Mouse (Mus musculus): Measurements from ENCODE around the gene Zfp263. TPM values are rescaled to one million over a fixed set of nuclear protein-coding genes. Genes with fewer than 3 reads are reported as not detected.

Zfp263 gene
- total RNA-seq, 2 experiments from 2014 or later, result 18.6 to 19.6 TPM

Other genes starting within 250 kb of the Zfp263 start
- gene Olfr161, start 153.1 kb upstream of the Zfp263 start, total RNA-seq (2021), result not detected
- not detected for gene Mefv, start 26.0 kb upstream of the Zfp263 start, total RNA-seq (2021)
- gene Olfr15, start 86.8 kb downstream of the Zfp263 start, total RNA-seq (2021), result not detected
- gene Zfp174, start 103.2 kb downstream of the Zfp263 start, total RNA-seq (2021), result 1 to 10 TPM; 4.3 to 4.7 TPM
- 10 to 100 TPM; 86.7 to 91.4 TPM for gene Naa60, start 128.3 kb downstream of the Zfp263 start, total RNA-seq (2021)
- gene Zfp597, start 140.5 kb downstream of the Zfp263 start, total RNA-seq (2021), result 10 to 100 TPM; 20.6 to 22.9 TPM
- gene Gm20695, start 140.6 kb downstream of the Zfp263 start, total RNA-seq (2021), result not detected
- 1 to 10 TPM; 5.9 to 7.2 TPM for gene 1700037C18Rik, start 164.6 kb downstream of the Zfp263 start, total RNA-seq (2021)
- 10 to 100 TPM; 28.5 to 31.6 TPM for gene Cluap1, start 164.7 kb downstream of the Zfp263 start, total RNA-seq (2021)
- 1 to 10 TPM; 1.6 to 1.8 TPM for gene Nlrc3, start 232.5 kb downstream of the Zfp263 start, total RNA-seq (2021)